Mouse (Mus musculus) embryonic stem cell, embryonic (primary cell): ENCODE measurements around the gene Tnxb.
"Not testable (repeated sequence)": the region's sequence is repeated elsewhere in the genome, so short reads cannot be mapped to it uniquely, and the experiment has no call there.

ENCODE experiments used
- CTCF ChIA-PET, 4 experiments: fragments of 300-600 bp in 2 of 4; fragments of 350-600 bp in 2 of 4; sonication (Branson Sonifier 250); formaldehyde crosslinking; loops; one replicate each; lab custom pipeline; 2022; ENCODE audit warnings: inconsistent platforms in 2 of 4; lab: Charles Lee
- POLR2A ChIA-PET, 4 experiments: fragments of 300-600 bp in 2 of 4; fragments of 350-600 bp in 2 of 4; sonication (Branson Sonifier 250); formaldehyde crosslinking; loops; one replicate each; lab custom pipeline; 2022; ENCODE audit warnings: antibody characterized with exemption in 4 of 4, inconsistent platforms in 1 of 4; lab: Charles Lee

Gene Tnxb

DNA sequence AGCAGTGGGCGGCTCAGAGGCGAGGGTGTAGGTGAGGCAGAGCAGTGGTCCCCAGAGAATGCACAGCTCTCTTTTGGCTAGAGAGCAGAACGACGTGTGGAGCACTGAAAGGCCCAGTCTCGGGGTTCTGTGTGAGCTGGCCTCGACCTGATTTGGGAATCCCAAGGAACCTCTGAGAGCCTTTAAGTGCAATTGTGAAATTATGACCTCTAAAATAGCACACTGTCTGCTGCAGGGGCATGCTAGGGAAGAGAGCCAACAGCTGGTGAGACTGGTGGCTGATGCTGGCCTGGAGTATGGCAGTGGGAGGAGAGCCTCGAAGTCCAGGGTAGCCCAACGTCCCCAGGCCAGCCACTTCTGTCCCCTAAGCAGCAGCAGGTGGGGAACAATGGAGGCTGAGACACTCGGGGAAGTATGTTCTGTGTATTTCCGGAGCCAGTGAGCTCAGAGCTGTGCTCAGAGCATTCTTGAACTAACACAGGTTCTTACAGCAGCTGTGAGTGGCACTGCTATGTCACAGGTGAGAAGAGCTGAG is 13.4 kb downstream of the Tnxb start:
- ChIA-PET POLR2A (interaction anchor here in 2 of 4 experiments (1.1 to 1.3 kb wide), 3 partner anchors 11 to 55 kb away, joined by 3 to 4 read pairs (median 3); partner anchors contain the start of genes Prrt1 (in 1 of the 2) and Tnxb (in 1 of the 2)), CTCF (no interaction called here)

DNA sequence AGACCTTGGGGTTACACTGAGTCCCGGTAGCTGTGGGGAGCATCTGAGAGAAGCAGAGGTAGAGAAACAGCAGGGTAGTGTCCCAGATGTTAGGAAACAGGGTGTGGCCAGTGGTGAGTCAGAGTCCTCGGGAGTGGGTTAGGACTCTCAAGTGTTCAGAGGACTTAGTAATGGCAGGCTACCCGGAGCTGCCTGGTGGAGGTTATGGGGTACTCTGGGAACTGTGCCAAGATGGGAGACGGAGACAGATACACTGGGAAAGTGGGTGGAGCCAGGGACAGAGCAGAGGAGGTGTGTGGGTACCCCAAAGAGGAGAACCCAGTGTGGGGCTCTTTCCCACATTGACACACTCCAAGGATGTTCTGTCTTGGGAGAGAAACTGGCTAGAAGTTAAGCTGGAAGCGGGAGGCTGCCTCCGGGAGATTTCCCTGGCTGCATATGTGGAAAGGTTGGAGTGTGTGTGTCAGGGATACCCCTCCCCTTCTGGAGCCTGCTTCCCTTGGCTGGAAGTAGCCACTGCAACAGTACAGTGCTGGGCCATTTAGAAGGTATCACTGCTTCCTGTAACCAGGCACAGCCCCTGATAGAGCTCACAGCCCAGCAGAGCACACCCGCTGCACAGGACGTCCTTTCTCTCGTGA is 14.0 kb downstream of the Tnxb start:
- ChIA-PET CTCF (interaction anchor here in 1 of 4 experiments (0.6 to 1.0 kb wide), 2 partner anchors 112 to 209 kb away, joined by 3 read pairs; no protein-coding TSS in a partner anchor), POLR2A (interaction anchor here in 3 of 4 experiments (0.7 to 1.3 kb wide), 5 partner anchors 12 to 55 kb away, joined by 3 to 4 read pairs (median 4); partner anchors contain the start of genes Prrt1 (in 1 of the 3) and Tnxb (in 1 of the 3))

DNA sequence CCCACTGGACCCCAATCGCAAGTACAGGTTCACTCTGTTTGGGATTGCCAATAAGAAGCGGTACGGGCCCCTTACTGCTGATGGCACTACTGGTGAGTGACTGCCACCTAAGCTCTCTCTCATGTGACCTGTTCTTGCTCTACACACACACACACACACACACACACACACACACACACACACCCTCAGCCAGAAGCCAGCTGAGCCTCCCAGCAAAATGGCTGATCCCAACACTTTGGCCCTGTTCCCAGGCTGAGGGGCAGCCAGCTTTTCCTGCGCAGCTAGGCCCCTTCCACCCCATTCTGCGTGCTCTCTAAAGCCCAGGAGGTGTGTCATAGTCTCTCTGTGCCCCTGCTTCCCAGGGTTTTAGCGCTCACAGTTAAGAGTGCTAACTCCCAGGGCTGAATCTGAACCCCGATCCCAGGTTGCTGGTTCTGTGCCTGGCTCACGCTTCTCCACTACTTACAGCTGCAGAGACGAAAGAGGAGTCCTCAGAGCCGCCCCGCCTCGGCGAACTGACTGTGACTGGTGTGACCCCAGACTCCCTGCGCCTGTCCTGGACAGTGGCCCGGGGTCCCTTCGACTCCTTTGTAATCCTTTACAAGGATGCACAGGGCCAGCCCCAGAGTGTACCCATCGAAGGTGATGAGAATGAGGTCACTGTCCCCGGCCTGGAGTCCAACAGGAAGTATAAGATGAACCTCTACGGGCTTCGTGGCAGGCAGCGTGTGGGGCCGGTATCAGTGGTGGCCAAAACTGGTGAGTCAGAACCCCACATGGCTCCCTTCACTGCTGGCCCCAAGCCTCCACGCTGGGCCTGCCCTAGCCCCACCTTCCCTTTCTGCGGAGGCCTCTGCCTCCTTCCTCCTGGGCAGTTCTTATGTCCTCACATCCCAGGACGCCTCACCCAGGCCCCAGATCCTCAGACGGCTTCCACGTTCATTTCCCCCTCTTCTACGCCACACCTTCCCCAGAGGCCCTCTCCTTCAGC is 15.1 kb downstream of the Tnxb start:
- POLR2A ChIA-PET, result interaction anchor here (0.6 to 1.5 kb wide), 8 partner anchors 10 to 287 kb away, joined by 3 to 4 read pairs (median 3); partner anchors contain the start of genes Notch4 (in 1 of the 4) and Prrt1 (in 1 of the 4)
- CTCF ChIA-PET, result interaction anchor here in 2 of 4 experiments (0.6 to 1.0 kb wide), 2 partner anchors 17 to 113 kb away, joined by 3 to 8 read pairs; no protein-coding TSS in a partner anchor

GRCm38 (mm10) chr17:34688889-34689288 is 18.6 kb downstream of the Tnxb start:
- POLR2A ChIA-PET, result interaction anchor here in 1 of 4 experiments (0.5 kb wide), 1 partner anchor 90 kb away, joined by 3 read pairs; no protein-coding TSS in a partner anchor
- CTCF ChIA-PET, result interaction anchor here in 1 of 4 experiments (0.7 kb wide), 1 partner anchor 106 kb away, joined by 4 read pairs; no protein-coding TSS in a partner anchor

DNA sequence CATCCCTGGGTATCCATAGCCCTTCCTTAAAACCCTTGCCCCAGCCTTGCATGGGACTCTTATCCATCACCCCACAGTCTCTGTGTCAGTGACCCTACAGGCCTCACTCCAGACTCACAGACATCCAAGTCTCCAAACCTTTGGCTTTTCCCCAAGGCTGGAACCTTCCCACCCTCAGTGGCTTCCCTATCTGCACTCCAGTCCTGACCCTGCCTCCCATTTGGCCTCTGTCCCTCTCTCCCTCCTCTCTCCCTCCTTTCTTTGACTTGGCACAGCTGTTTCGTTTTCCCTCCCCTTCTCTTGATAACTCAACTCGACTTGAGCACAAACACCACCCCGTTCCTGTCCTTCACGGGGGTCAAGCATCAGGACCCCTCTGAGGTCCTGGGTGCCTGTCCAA is 20.1 kb downstream of the Tnxb start:
- CTCF ChIA-PET, result no interaction called here
- POLR2A ChIA-PET, result no interaction called here

DNA sequence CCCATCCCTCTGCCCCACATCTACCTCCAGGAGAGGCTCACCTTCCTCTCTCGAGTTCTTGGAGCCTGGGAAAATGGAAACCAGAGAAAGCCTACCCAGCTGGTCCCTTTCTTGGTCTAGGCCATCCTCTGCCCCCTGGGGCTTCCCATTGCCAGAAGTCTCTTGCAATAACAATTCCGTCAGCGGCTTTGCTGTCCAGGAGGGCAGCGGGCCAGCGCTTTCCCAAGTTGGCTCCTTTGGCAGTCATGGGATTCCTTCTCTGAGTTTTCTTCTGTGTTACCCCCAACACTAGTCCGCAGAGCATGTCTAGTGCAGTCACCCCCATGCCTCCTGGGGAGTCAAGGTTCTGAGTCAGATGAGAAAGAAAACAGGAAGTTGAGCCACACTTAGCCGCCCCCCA is 22.6 kb downstream of the Tnxb start:
- ChIA-PET POLR2A (no interaction called here), CTCF (no interaction called here)

DNA sequence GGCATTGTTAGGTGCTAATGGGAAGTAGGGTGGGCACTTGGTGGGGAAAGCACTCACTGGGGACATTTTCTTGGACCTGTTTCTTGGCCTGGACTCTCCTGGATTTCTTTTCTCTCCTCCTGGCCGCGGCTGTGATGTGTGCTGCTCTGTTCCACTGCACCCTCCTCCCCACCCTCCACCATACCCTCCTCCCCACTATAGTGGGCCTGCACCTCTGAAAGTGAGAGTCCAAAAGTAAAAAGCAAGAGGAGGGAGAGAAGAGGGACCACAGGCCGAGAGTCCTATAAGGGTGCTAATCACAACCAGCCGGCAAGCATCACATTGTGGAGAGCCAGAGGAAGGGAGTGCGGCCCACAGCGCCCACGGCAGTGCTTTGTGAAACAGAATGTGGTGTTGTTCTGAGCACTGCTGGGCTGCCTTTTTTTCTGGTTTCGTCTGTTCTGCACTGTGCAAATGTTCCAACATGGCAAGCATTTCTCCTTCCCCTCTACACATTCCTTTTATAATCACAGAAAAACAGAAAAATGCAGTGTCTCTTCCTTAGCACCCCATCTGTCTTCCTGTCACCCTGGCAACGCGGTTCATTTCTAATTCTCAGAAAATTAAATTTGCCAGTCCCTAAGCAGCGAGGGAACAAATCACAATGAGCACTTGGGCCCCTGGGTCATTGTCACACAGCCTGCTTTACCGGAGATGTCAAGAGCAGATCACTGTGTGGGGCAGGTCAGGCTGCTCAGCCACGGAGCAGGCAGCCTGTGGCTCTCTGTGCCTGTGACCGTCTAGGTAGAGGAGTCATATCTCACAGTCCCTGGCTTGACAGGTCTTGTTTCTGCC is 29.5 kb downstream of the Tnxb start:
- POLR2A ChIA-PET, result no interaction called here
- CTCF ChIA-PET, result no interaction called here

- CTCF ChIA-PET, result no interaction called here
- POLR2A ChIA-PET, result interaction anchor here in 1 of 4 experiments (0.7 kb wide), 1 partner anchor 20 kb away, joined by 3 read pairs; no protein-coding TSS in a partner anchor
Measured at GRCm38 (mm10) chr17:34700671-34701071, 30.3 kb downstream of the Tnxb start.

GRCm38 (mm10) chr17:34706476-34706875 is 36.1 kb downstream of the Tnxb start:
- CTCF ChIA-PET, POLR2A ChIA-PET: not testable (repeated sequence)

DNA sequence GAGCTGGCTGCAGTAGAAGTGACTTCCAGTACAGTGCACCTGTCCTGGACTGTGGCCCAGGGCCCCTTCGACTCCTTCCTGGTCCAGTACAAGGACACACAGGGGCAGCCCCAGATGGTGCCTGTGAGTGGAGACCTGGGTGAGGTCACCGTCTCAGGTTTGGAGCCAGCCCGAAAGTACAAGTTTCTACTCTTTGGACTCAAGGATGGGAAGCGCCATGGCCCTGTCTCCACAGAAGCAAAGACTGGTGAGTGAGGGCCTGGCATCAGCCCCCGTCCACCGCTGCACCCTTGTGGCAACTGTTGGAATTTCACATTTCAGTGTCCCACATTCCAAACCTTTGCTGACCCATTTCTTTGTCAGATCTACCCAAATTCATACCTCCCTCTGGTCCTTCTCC is 42.6 kb downstream of the Tnxb start:
- POLR2A ChIA-PET, result interaction anchor here in 1 of 4 experiments (0.6 kb wide), 1 partner anchor 83 kb away, joined by 3 read pairs; no protein-coding TSS in a partner anchor

DNA sequence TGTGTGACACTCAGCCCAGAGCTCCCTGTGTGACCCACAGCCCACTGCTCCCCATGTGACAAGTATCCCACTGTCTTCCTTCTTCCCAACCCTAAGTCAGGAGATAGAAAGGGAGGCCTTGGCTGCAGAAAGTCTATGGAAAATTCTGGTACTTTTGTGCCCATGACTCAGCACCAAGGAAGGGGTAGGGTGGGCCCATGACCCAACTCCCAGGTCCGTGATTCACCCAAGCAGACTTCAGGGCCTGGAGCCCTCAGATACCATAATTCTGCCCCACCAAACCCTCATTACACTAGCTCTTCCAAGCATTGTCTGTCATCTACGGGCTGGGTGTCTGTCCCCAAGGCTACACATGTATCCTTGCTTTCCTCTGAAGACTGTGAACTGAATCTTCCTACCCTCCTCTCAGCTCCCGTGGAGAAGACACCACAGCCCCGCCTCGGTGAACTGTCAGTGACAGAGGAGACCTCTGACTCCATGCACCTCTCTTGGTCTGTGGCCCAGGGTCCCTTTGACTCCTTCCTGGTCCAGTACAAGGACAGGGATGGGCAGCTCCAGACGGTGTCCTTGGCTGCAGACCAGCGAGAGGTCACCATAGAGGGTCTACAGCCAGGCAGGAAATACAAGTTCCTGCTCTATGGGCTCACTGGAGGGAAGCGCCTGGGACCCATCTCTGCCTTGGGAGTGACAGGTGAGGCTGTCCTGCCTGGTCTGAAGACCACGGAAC is 44.0 kb downstream of the Tnxb start:
- ChIA-PET CTCF (interaction anchor here in 1 of 4 experiments (0.9 kb wide), 1 partner anchor 9 kb away, joined by 4 read pairs; no protein-coding TSS in a partner anchor), POLR2A (interaction anchor here in 1 of 4 experiments (0.6 kb wide), 1 partner anchor 217 kb away, joined by 9 read pairs; no protein-coding TSS in a partner anchor)

More for the DNA sequence above, 42.6 kb downstream of the Tnxb start:
- CTCF ChIA-PET, result interaction anchor here in 2 of 4 experiments (0.6 to 0.9 kb wide), 3 partner anchors 82 to 141 kb away, joined by 3 to 14 read pairs (median 4); no protein-coding TSS in a partner anchor

- POLR2A ChIA-PET, result not testable (repeated sequence)
- CTCF ChIA-PET, result interaction anchor here in 2 of 4 experiments (0.5 to 0.9 kb wide), 2 partner anchors 8 to 936 kb away, joined by 3 to 4 read pairs; no protein-coding TSS in a partner anchor
Measured at GRCm38 (mm10) chr17:34714908-34715445, 44.6 kb downstream of the Tnxb start.

- CTCF ChIA-PET, result interaction anchor here in 2 of 4 experiments (0.5 to 0.9 kb wide), 2 partner anchors 8 to 937 kb away, joined by 3 to 4 read pairs; no protein-coding TSS in a partner anchor
- POLR2A ChIA-PET, result not testable (repeated sequence)
Measured at GRCm38 (mm10) chr17:34715451-34715850, 45.1 kb downstream of the Tnxb start.

- CTCF ChIA-PET, result interaction anchor here in 1 of 4 experiments (0.6 kb wide), 1 partner anchor 456 kb away, joined by 7 read pairs; no protein-coding TSS in a partner anchor
Measured at GRCm38 (mm10) chr17:34716247-34716646, 45.9 kb downstream of the Tnxb start.

DNA sequence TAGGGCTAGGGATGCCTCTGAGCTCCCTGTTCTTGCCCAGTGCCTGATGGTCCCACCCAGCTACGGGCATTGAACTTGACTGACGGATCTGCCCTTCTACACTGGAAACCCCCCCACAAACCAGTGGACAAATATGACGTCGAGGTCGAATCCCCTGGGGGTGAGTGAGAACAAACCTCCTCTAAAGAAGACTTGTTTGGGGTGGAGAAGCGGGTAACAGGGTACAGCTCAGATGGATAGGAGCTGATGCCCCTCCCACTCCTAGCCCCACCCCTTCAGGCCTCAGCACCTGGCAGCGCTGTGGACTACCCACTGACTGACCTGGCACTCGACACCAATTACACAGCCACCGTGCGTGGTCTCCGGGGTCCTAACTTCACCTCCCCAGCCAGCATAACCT is 47.1 kb downstream of the Tnxb start:
- ChIA-PET CTCF (interaction anchor here in 1 of 4 experiments (0.6 kb wide), 1 partner anchor 258 kb away, joined by 3 read pairs; no protein-coding TSS in a partner anchor), POLR2A (interaction anchor here in 1 of 4 experiments (1.1 kb wide), 1 partner anchor 235 kb away, joined by 3 read pairs; no protein-coding TSS in a partner anchor)

More at GRCm38 (mm10) chr17:34716247-34716646, 45.9 kb downstream of the Tnxb start:
- POLR2A ChIA-PET, result interaction anchor here in 1 of 4 experiments (0.6 kb wide), 1 partner anchor 154 kb away, joined by 4 read pairs; no protein-coding TSS in a partner anchor

GRCm38 (mm10) chr17:34719886-34720285 is 49.6 kb downstream of the Tnxb start:
- CTCF ChIA-PET, result interaction anchor here in 1 of 4 experiments (0.9 kb wide), 1 partner anchor 645 kb away, joined by 3 read pairs; no protein-coding TSS in a partner anchor

More at GRCm38 (mm10) chr17:34719886-34720285, 49.6 kb downstream of the Tnxb start:
- POLR2A ChIA-PET, result not testable (repeated sequence)
